Mouse (Mus musculus) MEL-GATA-1-ER (cell line): ENCODE measurements at regions not wholly inside any gene's neighbourhood (a gene's known extent, or its start where the extent isn't known, plus 50 kb on each side); places are given as distances from the start of the nearest gene placed in this dataset.

Experiments used
- DNase-seq: peaks from one replicate; pipeline ENCODE4 v3.0.0-alpha.2; 2012; ENCODE audit warnings: low read depth; ENCODE audit errors: extremely low read depth

- no peak for DNase-seq
Measured at GRCm38 (mm10) chr17:77593807-77594206, 606.2 kb upstream of the Crim1 start.

- DNase-seq = peak; percentile 4
Measured at GRCm38 (mm10) chr17:77596453-77596852, 603.6 kb upstream of the Crim1 start.

DNA sequence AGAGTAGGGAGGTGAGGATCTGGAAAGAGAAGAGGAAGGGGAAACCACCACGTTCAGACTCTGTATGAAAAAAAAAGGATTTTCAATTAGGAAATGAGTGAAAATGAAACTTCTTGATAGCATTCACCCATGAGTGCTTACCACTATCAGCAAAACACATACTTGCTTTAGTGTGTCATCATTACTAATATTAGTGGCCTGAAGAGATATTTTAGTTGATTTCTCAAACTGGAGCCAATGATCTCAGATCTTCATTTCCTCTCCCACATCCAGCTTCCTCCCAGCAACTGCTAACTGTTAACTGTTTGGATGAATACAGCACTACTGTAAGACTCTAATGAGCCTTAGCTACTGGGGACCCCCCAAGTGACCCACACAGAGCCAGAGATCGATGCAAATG lies 576.6 kb upstream of the Crim1 start:
- peak; percentile 55 for DNase-seq

GRCm38 (mm10) chr17:77624103-77624502 lies 575.9 kb upstream of the Crim1 start:
- DNase-seq = peak; percentile 49

- peak; percentile 47 for DNase-seq
Measured at GRCm38 (mm10) chr17:77642355-77642754, 557.7 kb upstream of the Crim1 start.

- DNase-seq = no peak
Measured at GRCm38 (mm10) chr17:77648946-77649345, 551.1 kb upstream of the Crim1 start.

GRCm38 (mm10) chr17:77651861-77652260 lies 548.2 kb upstream of the Crim1 start:
- DNase-seq = no peak
